Mouse (Mus musculus): Measurements from ENCODE around the gene Galr3. TPM values are rescaled to one million over a fixed set of nuclear protein-coding genes. Genes with fewer than 3 reads are reported as not detected.

Galr3 gene
- polyA plus RNA-seq, 2 experiments: 0.39 TPM; not detected in 1

- TF ChIP-seq POLR2A (IDR thresholded peaks at IDR 0.05; ENCODE audit: borderline replicate concordance, extremely low read depth, insufficient read depth, insufficient read length): no peak
- Histone ChIP-seq H3K4me3 (replicated peaks; ENCODE audit: low read length) (no peak overlapping the region), H3K4me1 (ENCODE audit: control insufficient read depth, insufficient read depth, low read length) (no peaks in the 10 kb centered on the region), H3K4me2 (replicated peaks; ENCODE audit: low read depth, low read length, severe bottlenecking) (no peak overlapping the region), H3K36me3 (ENCODE audit: control insufficient read depth, insufficient read depth, low read length) (no peaks in the 10 kb centered on the region), H3K27me3 (ENCODE audit: control insufficient read depth, insufficient read depth, low read length) (no peaks in the 10 kb centered on the region), H3K9me3 (ENCODE audit: control insufficient read depth, low read length) (no peaks in the 10 kb centered on the region), H3K27ac (replicated peaks; ENCODE audit: low read depth, low read length) (no peak overlapping the region), H3K9ac (ENCODE audit: low read depth, low read length, severe bottlenecking) (no peak overlapping the region)
- ATAC-seq (ENCODE audit: low FRiP score, low read depth) (no peak), DNase-seq (ENCODE audit: low spot score) (no peak)
- WGBS: 36% methylated on average over 7 of the region's 7 CpGs
Measured at GRCm38 (mm10) chr15:79013382-79013781, 28.3 kb upstream of the Galr3 start.

- ATAC-seq (ENCODE audit: low FRiP score, low read depth) (no peak), DNase-seq (ENCODE audit: low spot score) (no peak)
- Histone ChIP-seq H3K36me3 (ENCODE audit: control insufficient read depth, insufficient read depth, low read length) (no peaks in the 10 kb centered on the region), H3K4me1 (ENCODE audit: control insufficient read depth, insufficient read depth, low read length) (no peaks in the 10 kb centered on the region), H3K27ac (replicated peaks; ENCODE audit: low read depth, low read length) (no peak overlapping the region), H3K4me2 (replicated peaks; ENCODE audit: low read depth, low read length, severe bottlenecking) (no peak overlapping the region), H3K9ac (ENCODE audit: low read depth, low read length, severe bottlenecking) (no peak overlapping the region), H3K9me3 (ENCODE audit: control insufficient read depth, low read length) (no peaks in the 10 kb centered on the region), H3K4me3 (replicated peaks; ENCODE audit: low read length) (no peak overlapping the region), H3K27me3 (ENCODE audit: control insufficient read depth, insufficient read depth, low read length) (no peaks in the 10 kb centered on the region)
- WGBS: 27% methylated on average over 4 of the region's 4 CpGs
- TF ChIP-seq POLR2A (IDR thresholded peaks at IDR 0.05; ENCODE audit: borderline replicate concordance, extremely low read depth, insufficient read depth, insufficient read length): no peak
Measured at GRCm38 (mm10) chr15:79018191-79018590, 23.5 kb upstream of the Galr3 start.

DNA sequence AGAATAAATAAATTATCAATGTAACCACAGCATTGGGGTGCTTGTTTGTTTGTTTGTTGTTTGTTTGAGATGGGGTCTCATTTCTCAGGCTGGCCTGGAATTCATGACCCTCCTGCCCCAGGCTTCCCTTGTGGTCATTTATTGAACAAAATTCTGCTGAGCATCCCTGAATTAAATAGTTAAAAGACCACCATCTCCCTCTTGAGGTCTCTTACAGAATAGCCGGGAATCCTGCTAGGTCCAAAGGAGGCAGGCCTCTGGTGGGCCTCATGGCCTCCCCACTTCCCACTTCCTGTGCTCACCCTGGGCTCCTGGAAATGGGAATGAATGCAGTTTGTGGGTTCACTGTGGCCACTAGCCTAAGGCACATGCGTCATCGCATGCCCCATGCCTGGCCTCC lies 22.8 kb upstream of the Galr3 start:
- DNase-seq (ENCODE audit: low spot score) (peak; percentile 45), ATAC-seq (ENCODE audit: low FRiP score, low read depth) (no peak)
- H3K4me2 ChIP-seq (replicated peaks; ENCODE audit: low read depth, low read length, severe bottlenecking): no peak overlapping the region
- WGBS: 50% methylated on average over 3 of the region's 3 CpGs
- H3K4me3 ChIP-seq (replicated peaks; ENCODE audit: low read length): no peak overlapping the region
- no peak overlapping the region for H3K9ac ChIP-seq (ENCODE audit: low read depth, low read length, severe bottlenecking)
- no peaks in the 10 kb centered on the region for H3K9me3 ChIP-seq (ENCODE audit: control insufficient read depth, low read length)
- H3K27ac ChIP-seq (replicated peaks; ENCODE audit: low read depth, low read length): no peak overlapping the region
- H3K36me3 ChIP-seq (ENCODE audit: control insufficient read depth, insufficient read depth, low read length): no peaks in the 10 kb centered on the region
- no peaks in the 10 kb centered on the region for H3K27me3 ChIP-seq (ENCODE audit: control insufficient read depth, insufficient read depth, low read length)
- TF ChIP-seq POLR2A (IDR thresholded peaks at IDR 0.05; ENCODE audit: borderline replicate concordance, extremely low read depth, insufficient read depth, insufficient read length): no peak
- H3K4me1 ChIP-seq (ENCODE audit: control insufficient read depth, insufficient read depth, low read length): no peaks in the 10 kb centered on the region

- Histone ChIP-seq H3K9me3 (ENCODE audit: control insufficient read depth, low read length) (no peaks in the 10 kb centered on the region), H3K4me3 (replicated peaks; ENCODE audit: low read length) (no peak overlapping the region), H3K27me3 (ENCODE audit: control insufficient read depth, insufficient read depth, low read length) (no peaks in the 10 kb centered on the region), H3K4me2 (replicated peaks; ENCODE audit: low read depth, low read length, severe bottlenecking) (no peak overlapping the region), H3K4me1 (ENCODE audit: control insufficient read depth, insufficient read depth, low read length) (peaks cover 18% of the 10 kb centered on the region), H3K9ac (ENCODE audit: low read depth, low read length, severe bottlenecking) (peak overlapping the region; percentile 31; the same call in 1 of the 2 replicates), H3K36me3 (ENCODE audit: control insufficient read depth, insufficient read depth, low read length) (no peaks in the 10 kb centered on the region), H3K27ac (replicated peaks; ENCODE audit: low read depth, low read length) (no peak overlapping the region)
- no peak for TF ChIP-seq POLR2A (IDR thresholded peaks at IDR 0.05; ENCODE audit: borderline replicate concordance, extremely low read depth, insufficient read depth, insufficient read length)
- no peak for DNase-seq (ENCODE audit: low spot score)
- no peak for ATAC-seq (ENCODE audit: low FRiP score, low read depth)
- WGBS: 45% methylated on average over 10 of the region's 10 CpGs
Measured at GRCm38 (mm10) chr15:79022671-79023230, 18.9 kb upstream of the Galr3 start.

- H3K9ac ChIP-seq (ENCODE audit: low read depth, low read length, severe bottlenecking): no peak overlapping the region
- DNase-seq (ENCODE audit: low spot score): no peak
- 60% methylated on average over 1 of the region's 1 CpGs for WGBS
- H3K4me2 ChIP-seq (replicated peaks; ENCODE audit: low read depth, low read length, severe bottlenecking): no peak overlapping the region
- H3K27ac ChIP-seq (replicated peaks; ENCODE audit: low read depth, low read length): no peak overlapping the region
- H3K27me3 ChIP-seq (ENCODE audit: control insufficient read depth, insufficient read depth, low read length): no peaks in the 10 kb centered on the region
- peaks cover 18% of the 10 kb centered on the region for H3K4me1 ChIP-seq (ENCODE audit: control insufficient read depth, insufficient read depth, low read length)
- TF ChIP-seq POLR2A (IDR thresholded peaks at IDR 0.05; ENCODE audit: borderline replicate concordance, extremely low read depth, insufficient read depth, insufficient read length): no peak
- no peak for ATAC-seq (ENCODE audit: low FRiP score, low read depth)
- H3K36me3 ChIP-seq (ENCODE audit: control insufficient read depth, insufficient read depth, low read length): no peaks in the 10 kb centered on the region
- H3K9me3 ChIP-seq (ENCODE audit: control insufficient read depth, low read length): no peaks in the 10 kb centered on the region
- no peak overlapping the region for H3K4me3 ChIP-seq (replicated peaks; ENCODE audit: low read length)
Measured at GRCm38 (mm10) chr15:79023366-79023765, 18.3 kb upstream of the Galr3 start.

Measured in limb, embryonic 14.5 days (tissue).